Mouse (Mus musculus) layer of hippocampus, postnatal 14 days (tissue): ENCODE results near the gene Pbx4. TPM values are rescaled to one million over a fixed set of nuclear protein-coding genes. Genes with fewer than 3 reads are reported as not detected.
A peak's percentile ranks its signal among the peaks of the same experiment; 100 is the strongest.

Experiments
- DNase-seq, 2 experiments: peaks; one replicate each; pipeline ENCODE4 v3.0.0; 2021 to 2022; ENCODE audit warnings: low spot score in 2 of 2, mixed read lengths in 1 of 2
- long read RNA-seq, 2 experiments: library from polyadenylated mRNA; stranded (forward); transcript quantifications; one replicate each; pipeline ENCODE4 v2.0.0; 2021
- total RNA-seq, 2 experiments: library from RNA; stranded (reverse); gene quantifications; 2 replicates each; pipeline ENCODE4 v1.2.3; 2021

Pbx4 gene
- 10 to 100 TPM; 17.1 to 19.7 TPM for total RNA-seq
- long read RNA-seq, experiment 1, partial matches to known transcripts = 2 of 8 reads
- long read RNA-seq, experiment 1, other reads (novel, unspliced or antisense) = 4 of 8 reads
- long read RNA-seq, experiment 2, partial matches to known transcripts = 0 of 27 reads
- long read RNA-seq, experiment 2, other reads (novel, unspliced or antisense) = 22 of 27 reads

- peak; percentile 87 to 94 for DNase-seq
These were observed at the start of gene Pbx4 for GRCm38 (mm10) chr8:69832298-69832853. TSS of gene Pbx4 (plus strand) at chr8:69832491.

DNA sequence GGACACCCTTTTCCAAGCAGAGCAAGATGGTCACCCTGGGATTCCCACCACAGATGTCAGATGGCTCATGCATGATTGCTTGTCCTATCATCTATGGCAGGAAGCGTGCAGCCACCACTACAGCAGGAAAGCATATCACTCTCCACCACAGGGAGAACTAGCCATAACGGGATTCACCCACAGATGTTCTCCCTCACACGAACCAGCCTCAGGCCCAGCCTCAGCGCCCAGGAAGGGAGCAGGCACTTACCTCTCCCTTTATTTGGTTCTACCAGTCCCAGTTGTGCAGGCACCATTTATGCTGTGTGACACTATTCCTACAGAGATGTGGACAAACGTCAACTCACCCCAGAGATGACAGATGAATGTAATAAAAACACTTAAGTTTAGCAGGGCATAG is 43.2 kb upstream of the Pbx4 start:
- DNase-seq = no peak

- no peak for DNase-seq
These were observed 42.6 kb upstream of the Pbx4 start for GRCm38 (mm10) chr8:69789731-69790130.

GRCm38 (mm10) chr8:69790364-69790763 is 41.9 kb upstream of the Pbx4 start:
- DNase-seq = no peak

GRCm38 (mm10) chr8:69790773-69791367 is 41.4 kb upstream of the Pbx4 start, which contains the start of the genes Atp13a1 and Zfp866:
TSS of gene Atp13a1 (plus strand) at chr8:69791163.
TSS of gene Zfp866 (minus strand) at chr8:69791178.
- DNase-seq = peak; percentile 87 to 89

DNA sequence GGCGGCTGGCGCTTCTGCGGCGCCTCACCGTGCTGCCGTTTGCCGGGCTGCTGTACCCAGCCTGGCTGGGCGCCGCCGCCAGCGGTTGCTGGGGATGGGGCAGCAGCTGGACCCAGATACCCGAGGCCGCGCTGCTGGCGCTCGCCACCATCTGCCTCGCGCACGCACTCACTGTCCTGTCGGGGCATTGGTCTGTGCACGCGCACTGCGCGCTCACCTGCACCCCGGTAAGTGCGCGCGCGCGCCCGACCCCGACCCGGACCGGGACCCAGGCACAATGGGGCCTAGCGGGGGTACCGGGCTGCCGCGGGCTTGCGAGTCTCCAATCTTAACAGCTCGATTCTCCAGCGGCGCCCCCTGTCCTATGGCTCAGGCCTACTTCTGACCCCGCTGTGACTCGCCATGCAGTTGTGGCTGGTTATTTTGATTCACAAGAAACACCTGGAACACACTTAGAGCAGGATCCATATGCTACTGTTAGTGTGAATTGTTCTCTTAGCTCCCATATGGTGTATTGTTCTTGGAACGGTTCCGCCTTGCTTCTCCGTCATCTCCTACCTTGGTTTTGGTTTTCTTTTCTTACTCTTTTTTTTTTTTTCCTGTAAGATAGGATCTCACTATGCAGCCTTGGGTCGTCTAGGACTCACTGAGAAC is 40.7 kb upstream of the Pbx4 start:
- DNase-seq = no peak

- no peak for DNase-seq
These were observed 38.6 kb upstream of the Pbx4 start for GRCm38 (mm10) chr8:69793666-69794065.

DNA sequence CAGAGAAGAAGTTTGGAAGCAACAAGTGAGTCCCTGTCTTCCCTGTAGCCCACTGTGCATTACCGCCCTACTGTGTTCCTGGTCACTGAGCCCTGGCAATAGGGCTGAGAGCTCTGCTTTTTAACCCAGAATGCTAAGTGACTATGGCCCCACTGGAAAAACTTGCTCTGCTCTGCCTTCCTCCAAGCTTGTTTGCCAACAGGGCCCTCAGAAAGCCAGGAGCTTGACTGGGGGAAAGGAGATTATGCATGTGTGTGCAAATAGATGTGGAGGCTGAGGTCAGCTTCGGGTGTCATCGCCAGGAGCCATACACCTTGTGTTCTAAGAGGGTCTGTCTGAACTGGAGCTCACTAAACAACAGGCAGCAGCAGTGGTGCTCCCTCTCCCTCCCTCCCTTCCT is 38.2 kb upstream of the Pbx4 start:
- DNase-seq = no peak

DNA sequence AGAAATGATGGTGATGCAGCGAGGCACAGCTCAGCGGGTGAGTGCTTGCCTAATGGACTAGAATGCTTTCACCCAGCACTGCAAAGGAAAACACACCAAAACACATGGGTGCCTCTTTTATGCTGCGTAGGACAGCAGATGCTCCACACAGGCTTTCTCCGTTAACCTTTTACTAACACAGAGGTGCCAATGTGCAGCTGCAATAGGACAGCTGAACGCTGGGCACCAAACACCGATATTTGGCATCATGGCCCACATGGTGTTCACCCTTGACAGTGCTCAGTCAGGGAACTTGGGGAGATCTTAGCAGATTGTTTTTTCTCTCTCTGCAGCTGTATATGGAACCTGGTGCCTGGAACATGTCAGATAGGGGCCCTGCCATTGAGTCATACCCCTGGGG is 37.4 kb upstream of the Pbx4 start:
- no peak for DNase-seq

DNA sequence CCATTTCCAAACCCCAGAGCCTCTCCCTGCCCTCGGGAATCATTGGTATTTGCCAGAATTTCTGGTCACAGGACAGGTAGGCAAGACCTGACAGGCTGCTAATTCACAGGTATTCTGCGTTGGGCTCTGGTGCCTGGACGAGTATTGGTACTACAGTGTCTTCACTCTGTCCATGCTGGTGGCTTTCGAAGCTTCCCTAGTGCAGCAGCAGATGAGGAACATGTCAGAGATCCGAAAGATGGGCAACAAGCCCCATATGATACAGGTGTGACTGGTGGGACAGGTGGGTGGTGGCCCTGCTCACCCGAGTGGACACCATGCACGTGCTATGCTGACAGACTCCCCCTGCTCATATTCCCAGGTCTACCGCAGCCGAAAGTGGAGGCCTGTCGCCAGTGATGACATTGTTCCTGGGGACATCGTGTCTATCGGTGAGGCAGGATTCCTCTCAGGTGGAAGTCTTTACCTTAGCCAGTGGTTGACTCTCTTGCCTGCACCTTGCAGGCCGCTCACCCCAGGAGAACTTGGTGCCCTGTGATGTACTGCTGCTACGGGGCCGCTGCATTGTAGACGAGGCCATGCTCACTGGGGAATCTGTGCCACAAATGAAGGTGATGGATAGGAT is 35.5 kb upstream of the Pbx4 start:
- no peak for DNase-seq

DNA sequence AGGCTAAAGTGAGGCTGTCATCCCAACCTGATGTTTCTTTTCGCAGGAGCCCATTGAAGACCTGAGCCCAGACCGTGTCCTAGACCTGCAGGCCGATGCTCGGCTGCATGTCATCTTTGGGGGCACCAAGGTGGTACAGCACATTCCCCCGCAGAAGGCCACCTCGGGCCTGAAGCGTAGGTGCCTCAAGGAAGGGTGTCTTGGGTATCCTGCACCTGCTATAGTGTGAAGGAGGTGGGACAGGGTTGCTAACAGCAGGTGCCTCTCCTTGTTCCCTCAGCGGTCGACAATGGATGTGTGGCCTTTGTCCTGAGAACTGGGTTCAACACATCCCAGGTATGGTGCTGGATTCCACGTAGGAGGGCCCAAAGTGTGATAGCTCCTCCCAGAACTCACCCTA is 34.6 kb upstream of the Pbx4 start:
- DNase-seq = no peak

DNA sequence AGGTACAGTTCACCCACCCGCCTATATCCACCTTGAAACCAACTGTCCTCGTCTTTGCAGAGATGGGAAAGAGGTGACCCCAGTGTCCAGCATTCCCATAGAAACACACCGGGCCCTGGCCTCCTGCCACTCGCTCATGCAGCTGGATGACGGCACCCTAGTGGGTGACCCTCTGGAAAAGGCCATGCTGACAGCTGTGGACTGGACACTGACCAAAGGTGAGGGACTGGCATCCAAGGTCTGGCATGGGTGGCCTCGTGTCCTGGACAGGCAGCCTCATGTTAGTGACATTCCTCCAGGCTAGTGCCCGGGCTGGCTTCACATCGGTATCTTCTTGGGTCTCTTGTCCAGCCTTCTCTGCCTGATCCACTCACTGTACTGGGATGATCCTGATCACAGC is 33.0 kb upstream of the Pbx4 start:
- DNase-seq = no peak

DNA sequence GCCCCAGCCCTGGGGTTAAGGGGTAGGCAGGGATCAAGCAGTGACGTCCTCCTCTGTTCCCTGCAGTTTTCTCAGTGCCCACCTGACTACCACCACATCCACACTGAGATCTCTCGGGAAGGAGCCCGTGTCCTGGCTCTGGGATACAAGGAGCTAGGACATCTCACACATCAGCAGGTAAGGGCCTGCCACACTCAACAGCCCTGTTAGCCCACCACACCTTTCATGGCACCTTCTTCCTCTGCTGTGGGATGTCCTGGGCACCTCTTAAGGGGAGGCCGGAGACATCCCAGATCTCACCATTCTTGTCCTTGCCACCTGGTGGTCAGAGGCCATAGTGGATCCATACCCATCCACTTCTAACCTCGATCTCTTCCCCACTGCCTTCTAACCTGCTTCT is 32.3 kb upstream of the Pbx4 start:
- no peak for DNase-seq

- no peak for DNase-seq
These were observed 30.5 kb upstream of the Pbx4 start for GRCm38 (mm10) chr8:69801796-69802195.

DNA sequence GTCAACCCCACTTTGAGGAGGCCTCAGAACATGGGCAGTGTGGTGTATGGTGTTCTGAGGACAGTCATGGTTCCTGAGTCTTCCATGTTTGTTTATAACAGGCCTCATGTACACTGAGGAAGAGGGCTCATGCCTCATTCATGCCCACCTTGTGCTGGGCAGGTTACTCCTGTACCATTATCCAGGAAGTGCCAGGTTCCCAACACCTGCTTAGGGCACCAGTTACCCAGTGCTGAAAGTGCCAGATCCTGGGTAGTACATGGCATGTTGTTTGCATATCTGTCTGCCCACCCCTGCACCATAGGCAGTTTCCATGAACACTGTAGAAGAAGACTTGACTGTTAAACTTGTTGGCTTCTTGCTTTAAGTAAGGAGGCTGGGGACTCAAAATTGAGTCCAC is 30.1 kb upstream of the Pbx4 start:
- no peak for DNase-seq

- DNase-seq = no peak
These were observed 28.9 kb upstream of the Pbx4 start for GRCm38 (mm10) chr8:69803366-69803765.

DNA sequence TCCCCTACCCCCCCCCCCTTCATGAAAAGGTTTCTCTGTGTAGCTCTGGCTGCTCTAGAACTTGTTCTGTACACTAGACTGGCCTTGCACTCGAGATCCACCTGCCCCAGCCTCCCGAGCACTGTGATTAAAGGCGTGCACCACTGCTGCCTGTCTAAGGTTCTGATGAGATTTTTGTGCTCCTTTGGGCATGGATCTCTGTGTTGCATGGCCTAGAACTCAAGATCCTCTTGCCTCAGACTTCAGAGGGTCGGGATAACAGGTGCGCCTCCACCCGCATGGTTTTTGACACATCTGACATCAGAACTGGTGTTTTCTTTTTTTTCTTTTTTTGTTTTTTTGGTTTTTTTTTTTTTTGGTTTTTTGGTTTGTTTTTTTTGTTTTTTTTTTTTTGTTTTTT is 27.8 kb upstream of the Pbx4 start:
- no peak for DNase-seq

DNA sequence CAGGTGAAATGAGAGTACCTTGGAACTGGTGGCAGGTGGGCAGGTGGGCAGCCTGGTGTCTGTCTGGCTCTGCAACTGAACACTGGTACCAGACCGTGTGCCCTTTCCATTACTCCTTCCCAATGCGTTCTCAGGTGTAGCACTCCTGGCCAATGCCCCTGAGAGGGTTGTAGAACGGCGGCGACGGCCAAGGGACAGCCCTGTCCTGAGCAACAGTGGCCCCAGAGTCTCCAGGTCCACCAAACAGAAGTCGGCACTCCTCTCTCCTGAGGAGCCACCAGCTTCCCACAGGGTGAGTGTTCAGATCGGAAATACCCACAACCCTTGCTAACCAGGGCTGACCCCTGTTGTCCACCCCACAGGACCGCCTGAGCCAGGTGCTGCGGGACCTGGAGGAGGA is 27.2 kb upstream of the Pbx4 start:
- no peak for DNase-seq

GRCm38 (mm10) chr8:69805491-69805890 is 26.8 kb upstream of the Pbx4 start:
- no peak for DNase-seq

GRCm38 (mm10) chr8:69807236-69807635 is 25.1 kb upstream of the Pbx4 start:
- no peak for DNase-seq

DNA sequence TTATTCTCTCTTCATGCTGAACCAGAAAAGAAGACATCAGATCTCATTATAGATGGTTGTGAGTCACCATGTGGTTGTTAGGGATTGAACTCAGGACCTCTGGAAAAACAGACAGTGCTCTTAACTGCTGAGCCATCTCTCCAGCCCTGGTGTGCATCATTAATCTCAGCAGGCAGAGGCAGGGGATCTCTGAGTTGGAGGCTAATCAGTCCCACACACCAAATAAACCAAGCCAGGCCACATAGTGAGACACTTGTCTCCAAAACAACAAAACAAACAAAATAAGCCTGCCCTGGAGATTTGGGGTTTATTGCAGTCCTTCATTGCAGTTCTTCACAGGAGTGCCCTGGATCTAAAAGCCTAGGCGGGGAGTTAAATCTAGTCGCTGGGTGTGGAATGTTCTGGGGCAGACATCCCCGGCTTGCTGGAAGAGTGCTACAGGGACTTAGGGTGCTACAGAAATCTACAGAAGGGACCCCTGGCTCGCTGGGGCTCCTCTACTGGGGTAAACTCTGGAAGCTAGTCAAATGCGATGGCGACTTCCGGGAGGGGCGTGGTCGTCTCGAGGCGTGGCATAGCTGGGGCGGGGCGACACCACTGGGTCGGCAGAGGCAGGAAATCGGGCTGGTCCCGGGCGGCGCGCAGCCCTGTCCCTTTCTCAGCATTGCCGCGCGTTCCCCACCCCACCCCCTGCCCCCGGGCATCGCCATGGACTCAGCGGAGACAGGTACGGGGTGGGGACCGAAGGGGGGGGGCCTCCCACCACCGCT is 24.0 kb upstream of the Pbx4 start, which contains the start of gene Gmip:
TSS of gene Gmip (plus strand) at position 586 of the 770 bp plus-strand sequence.
- peak; percentile 39 to 55 for DNase-seq
